Comparison of ENCODE assay signal across 16 mouse cellular contexts in genomic region chr3:34264811-34265210, GRCm38 (mm10).
"Had no signal": no experiment of that assay in that cellular context is flagged by ENCODE, and none has a peak within 500 bp of the region (broad histone marks: within the 10 kb centered on the region; RNA-seq: fewer than 3 reads in every experiment).

No protein-coding gene starts in this region.

- H3K4me1 ChIP-seq: limb, embryonic 13.5 days; liver, embryonic 12.5 days; liver, embryonic 15.5 days; lung, embryonic 15.5 days; stomach, embryonic 15.5 days had no signal

- H3K27ac ChIP-seq: limb, embryonic 10.5 days; limb, embryonic 13.5 days; liver, embryonic 12.5 days; liver, embryonic 15.5 days; lung, embryonic 15.5 days; stomach, embryonic 15.5 days had no signal

- H3K4me3 ChIP-seq: limb, embryonic 10.5 days; limb, embryonic 13.5 days; liver, embryonic 12.5 days; liver, embryonic 15.5 days; lung, embryonic 15.5 days; stomach, embryonic 15.5 days had no signal

- ATAC-seq: liver, embryonic 12.5 days had no signal

- H3K36me3 ChIP-seq: limb, embryonic 10.5 days; limb, embryonic 13.5 days; liver, embryonic 12.5 days; liver, embryonic 15.5 days; lung, embryonic 15.5 days; stomach, embryonic 15.5 days had no signal

- DNase-seq: kidney, adult 9 months; kidney, postnatal 14 days; liver; lung, adult 18-20 months; lung, postnatal 14 days; lung, postnatal 4 days; midbrain, embryonic 14.5 days; right cerebral cortex, postnatal 25 days; spleen, adult 18-20 months; thymus, postnatal 25 days had no signal

- H3K4me2 ChIP-seq: limb, embryonic 13.5 days; liver, embryonic 12.5 days; liver, embryonic 15.5 days; lung, embryonic 15.5 days; stomach, embryonic 15.5 days had no signal

- H3K9me3 ChIP-seq: limb, embryonic 10.5 days; limb, embryonic 13.5 days; liver, embryonic 12.5 days; liver, embryonic 15.5 days; lung, embryonic 15.5 days; stomach, embryonic 15.5 days had no signal

- H3K9ac ChIP-seq: limb, embryonic 13.5 days; liver, embryonic 12.5 days; liver, embryonic 15.5 days; lung, embryonic 15.5 days; stomach, embryonic 15.5 days had no signal

- H3K27me3 ChIP-seq: liver, embryonic 12.5 days; liver, embryonic 15.5 days; lung, embryonic 15.5 days; stomach, embryonic 15.5 days had no signal
